17 mouse cellular contexts compared by ENCODE assay signal in the genomic region with DNA sequence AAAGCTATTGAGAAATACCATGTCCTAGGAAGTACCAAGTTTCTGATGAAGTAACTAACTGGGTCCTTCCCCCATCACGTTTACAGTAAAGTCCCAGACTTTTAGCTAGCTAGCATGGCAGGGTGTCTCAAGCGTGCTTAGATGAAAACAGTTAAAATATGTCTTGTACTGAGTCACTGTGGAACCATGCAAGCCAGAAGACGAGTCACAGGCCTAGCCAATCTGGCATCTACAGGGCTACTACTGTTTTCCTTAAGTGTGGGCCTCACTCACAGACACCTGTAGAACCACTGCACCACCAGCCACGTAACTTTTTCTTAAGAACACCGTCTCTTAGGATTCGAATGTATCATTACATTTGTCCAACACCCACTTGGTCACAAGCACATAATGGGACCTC.
"Had no signal": no experiment of that assay in that cellular context is flagged by ENCODE, and none has a peak within 500 bp of the region (broad histone marks: within the 10 kb centered on the region; RNA-seq: fewer than 3 reads in every experiment).

No protein-coding gene starts in this region.

- H3K4me3 ChIP-seq: lung, embryonic 15.5 days; megakaryocyte, embryonic 14.5 days; midbrain, embryonic 13.5 days; midbrain, embryonic 15.5 days; neural tube, embryonic 12.5 days; stomach, embryonic 15.5 days had no signal

- H3K27ac ChIP-seq: lung, embryonic 15.5 days; macrophage; midbrain, embryonic 13.5 days; midbrain, embryonic 15.5 days; neural tube, embryonic 12.5 days; stomach, embryonic 15.5 days; stomach, postnatal 0 days had no signal

- H3K4me2 ChIP-seq: lung, embryonic 15.5 days; midbrain, embryonic 11.5 days; midbrain, embryonic 13.5 days; midbrain, embryonic 15.5 days; neural tube, embryonic 12.5 days; stomach, embryonic 15.5 days had no signal

- ATAC-seq: lung, postnatal 0 days; midbrain, embryonic 13.5 days; midbrain, embryonic 15.5 days had no signal

- H3K9ac ChIP-seq: lung, embryonic 15.5 days; midbrain, embryonic 13.5 days; midbrain, embryonic 15.5 days; neural tube, embryonic 12.5 days; stomach, embryonic 15.5 days had no signal

- H3K36me3 ChIP-seq: lung, embryonic 15.5 days; midbrain, embryonic 15.5 days; stomach, embryonic 15.5 days had no signal

- H3K9me3 ChIP-seq: lung, embryonic 15.5 days; megakaryocyte, embryonic 14.5 days; midbrain, embryonic 13.5 days; midbrain, embryonic 15.5 days; neural tube, embryonic 12.5 days; stomach, embryonic 15.5 days had no signal

- H3K27me3 ChIP-seq: lung, embryonic 15.5 days; megakaryocyte, embryonic 14.5 days; midbrain, embryonic 13.5 days; midbrain, embryonic 15.5 days; neural tube, embryonic 12.5 days; stomach, embryonic 15.5 days had no signal

- DNase-seq: lung, adult 2 months; lung, postnatal 14 days; lung, postnatal 36 days; right cerebral cortex, postnatal 14 days; thymus, adult 2 months; thymus, postnatal 25 days; thymus, postnatal 4 days had no signal

- H3K4me1 ChIP-seq: lung, embryonic 15.5 days; midbrain, embryonic 13.5 days; midbrain, embryonic 15.5 days; neural tube, embryonic 12.5 days; stomach, embryonic 15.5 days had no signal
